Mouse (Mus musculus) forebrain, embryonic 13.5 days (tissue): ENCODE data around the gene Srbd1. TPM values are rescaled to one million over a fixed set of nuclear protein-coding genes. Genes with fewer than 3 reads are reported as not detected.

Source experiments
- ATAC-seq: fragments of 200-750 bp; cut with Nextera tagmentation; 2 replicates; pipeline ENCODE4 v1.8.0; 2017
- H3K27ac ChIP-seq: fragments of 300-500 bp; sonication (generic); 2 replicates; pipeline ENCODE4 v1.5.1; 2015; ENCODE audit warnings: inconsistent platforms, mild to moderate bottlenecking, moderate library complexity
- H3K27me3 ChIP-seq: fragments of 300-500 bp; sonication (generic); 2 replicates; pipeline ENCODE4 v1.6.1; 2015; ENCODE audit warnings: mild to moderate bottlenecking, inconsistent platforms
- H3K36me3 ChIP-seq: fragments of 300-500 bp; sonication (generic); 2 replicates; pipeline ENCODE4 v1.6.1; 2015; ENCODE audit warnings: mild to moderate bottlenecking, inconsistent platforms; ENCODE audit not compliant: poor library complexity, severe bottlenecking
- H3K4me1 ChIP-seq: fragments of 300-500 bp; sonication (generic); 2 replicates; pipeline ENCODE4 v1.6.1; 2015; ENCODE audit warnings: inconsistent platforms
- H3K4me2 ChIP-seq: fragments of 300-500 bp; sonication (generic); 2 replicates; pipeline ENCODE4 v1.6.1; 2015; ENCODE audit warnings: inconsistent platforms, mild to moderate bottlenecking, moderate library complexity
- H3K4me3 ChIP-seq: fragments of 300-500 bp; sonication (generic); 2 replicates; pipeline ENCODE4 v1.5.1; 2015; ENCODE audit warnings: mild to moderate bottlenecking, inconsistent platforms
- H3K9ac ChIP-seq: fragments of 300-500 bp; sonication (generic); 2 replicates; pipeline ENCODE4 v1.6.1; 2015; ENCODE audit warnings: mild to moderate bottlenecking, inconsistent platforms
- H3K9me3 ChIP-seq: fragments of 300-500 bp; sonication (generic); replicated peaks from 2 replicates; pipeline ENCODE4 v1.6.1; 2016; ENCODE audit warnings: inconsistent platforms
- WGBS: fragments of 180-500 bp; shearing (Covaris S2); methylation state at CpG from one replicate; pipeline ENCODE4 v1.1.7; 2015; 5-methylcytosine and 5-hydroxymethylcytosine counted together
- polyA plus RNA-seq: library from polyadenylated mRNA; unstranded; fragments of >200 nt; fragmentation: Nextera tagmentation; extraction: Ambion mirVana; gene quantifications from 2 replicates; pipeline ENCODE4 v1.2.1, GENCODE M21; 2015

The Srbd1 gene
- polyA plus RNA-seq, 1 experiment from 2014 or later: 18.2 TPM

GRCm38 (mm10) chr17:85961653-85962052 is 183.3 kb downstream of the Srbd1 start:
- no peak overlapping the region for H3K4me3 ChIP-seq
- no peak overlapping the region for H3K27ac ChIP-seq
- no peaks in the 10 kb centered on the region for H3K9me3 ChIP-seq
- no peak overlapping the region for H3K4me2 ChIP-seq
- ATAC-seq: no peak
- 66% methylated on average over 6 of the region's 6 CpGs for WGBS
- no peaks in the 10 kb centered on the region for H3K27me3 ChIP-seq
- 0 out of 2 replicates have a peak, but pooled peaks cover 5% of the 10 kb centered on the region for H3K4me1 ChIP-seq
- no peak overlapping the region for H3K9ac ChIP-seq
- H3K36me3 ChIP-seq: no peaks in the 10 kb centered on the region

GRCm38 (mm10) chr17:85951771-85952170 is 193.2 kb downstream of the Srbd1 start:
- Histone ChIP-seq H3K27me3 (no peaks in the 10 kb centered on the region), H3K4me2 (no peak overlapping the region), H3K4me1 (peaks cover 16% of the 10 kb centered on the region), H3K9ac (no peak overlapping the region), H3K9me3 (no peaks in the 10 kb centered on the region), H3K4me3 (no peak overlapping the region), H3K27ac (no peak overlapping the region), H3K36me3 (no peaks in the 10 kb centered on the region)
- no peak for ATAC-seq
- WGBS: 78% methylated on average over 2 of the region's 2 CpGs

GRCm38 (mm10) chr17:85949919-85950505 is 195.0 kb downstream of the Srbd1 start:
- Histone ChIP-seq H3K4me1 (peaks cover 16% of the 10 kb centered on the region), H3K4me3 (no peak overlapping the region), H3K27ac (peak overlapping the region; percentile 32), H3K36me3 (no peaks in the 10 kb centered on the region), H3K9me3 (no peaks in the 10 kb centered on the region), H3K4me2 (peak overlapping the region; percentile 33), H3K27me3 (no peaks in the 10 kb centered on the region), H3K9ac (no peak overlapping the region)
- ATAC-seq: peak; percentile 92
- WGBS: 10% methylated on average over 14 of the region's 14 CpGs

GRCm38 (mm10) chr17:85948911-85949909 is 195.8 kb downstream of the Srbd1 start:
- H3K27me3 ChIP-seq: no peaks in the 10 kb centered on the region
- H3K4me3 ChIP-seq: no peak overlapping the region
- H3K9me3 ChIP-seq: no peaks in the 10 kb centered on the region
- ATAC-seq: peak; percentile 67; the same call in 1 of the 2 replicates
- no peak overlapping the region for H3K27ac ChIP-seq
- H3K4me1 ChIP-seq: peaks cover 16% of the 10 kb centered on the region
- whole genome bisulfite sequencing: 51% methylated on average over 11 of the region's 11 CpGs
- no peak overlapping the region for H3K4me2 ChIP-seq
- no peak overlapping the region for H3K9ac ChIP-seq
- H3K36me3 ChIP-seq: no peaks in the 10 kb centered on the region

- Histone ChIP-seq H3K27me3 (no peaks in the 10 kb centered on the region), H3K9ac (no peak overlapping the region), H3K4me1 (peaks cover 15% of the 10 kb centered on the region), H3K36me3 (no peaks in the 10 kb centered on the region), H3K9me3 (no peaks in the 10 kb centered on the region), H3K4me3 (no peak overlapping the region), H3K27ac (no peak overlapping the region), H3K4me2 (no peak overlapping the region)
- WGBS: 88% methylated on average over 4 of the region's 4 CpGs
- ATAC-seq: no peak
Measured at GRCm38 (mm10) chr17:85944726-85945125, 200.2 kb downstream of the Srbd1 start.

- H3K4me3 ChIP-seq: no peak overlapping the region
- no peak overlapping the region for H3K4me2 ChIP-seq
- H3K9ac ChIP-seq: no peak overlapping the region
- H3K36me3 ChIP-seq: no peaks in the 10 kb centered on the region
- peaks cover 10% of the 10 kb centered on the region; the same call in 1 of the 2 replicates for H3K4me1 ChIP-seq
- H3K27ac ChIP-seq: no peak overlapping the region
- ATAC-seq: no peak
- WGBS: 69% methylated on average over 11 of the region's 12 CpGs
- no peaks in the 10 kb centered on the region for H3K9me3 ChIP-seq
- no peaks in the 10 kb centered on the region for H3K27me3 ChIP-seq
Measured at GRCm38 (mm10) chr17:85943994-85944640, 200.9 kb downstream of the Srbd1 start.

- whole genome bisulfite sequencing: 38% methylated on average over 14 of the region's 14 CpGs
- Histone ChIP-seq H3K27ac (no peak overlapping the region), H3K36me3 (no peaks in the 10 kb centered on the region), H3K4me2 (no peak overlapping the region), H3K4me1 (peaks cover 7% of the 10 kb centered on the region; the same call in 1 of the 2 replicates), H3K4me3 (no peak overlapping the region), H3K27me3 (no peaks in the 10 kb centered on the region), H3K9me3 (no peaks in the 10 kb centered on the region), H3K9ac (no peak overlapping the region)
- ATAC-seq: no peak
Measured at GRCm38 (mm10) chr17:85943551-85943981, 201.4 kb downstream of the Srbd1 start.

GRCm38 (mm10) chr17:85943071-85943470 is 201.9 kb downstream of the Srbd1 start:
- Histone ChIP-seq H3K27me3 (no peaks in the 10 kb centered on the region), H3K4me2 (no peak overlapping the region), H3K4me1 (peaks cover 7% of the 10 kb centered on the region; the same call in 1 of the 2 replicates), H3K9me3 (no peaks in the 10 kb centered on the region), H3K27ac (no peak overlapping the region), H3K36me3 (no peaks in the 10 kb centered on the region), H3K4me3 (no peak overlapping the region), H3K9ac (no peak overlapping the region)
- WGBS: 88% methylated on average over 5 of the region's 5 CpGs
- no peak for ATAC-seq

- H3K9me3 ChIP-seq: 0 out of 2 replicates have a peak, but pooled peaks cover 2% of the 10 kb centered on the region
- H3K4me3 ChIP-seq: no peak overlapping the region
- no peak for ATAC-seq
- no peak overlapping the region for H3K27ac ChIP-seq
- H3K9ac ChIP-seq: no peak overlapping the region
- H3K4me1 ChIP-seq: peaks cover 7% of the 10 kb centered on the region; the same call in 1 of the 2 replicates
- WGBS: 97% methylated on average over 5 of the region's 5 CpGs
- no peaks in the 10 kb centered on the region for H3K36me3 ChIP-seq
- H3K27me3 ChIP-seq: no peaks in the 10 kb centered on the region
- H3K4me2 ChIP-seq: no peak overlapping the region
Measured at GRCm38 (mm10) chr17:85942123-85942522, 202.9 kb downstream of the Srbd1 start.

GRCm38 (mm10) chr17:85941141-85941738 is 203.7 kb downstream of the Srbd1 start:
- no peaks in the 10 kb centered on the region for H3K27me3 ChIP-seq
- no peak overlapping the region for H3K27ac ChIP-seq
- H3K9me3 ChIP-seq: 0 out of 2 replicates have a peak, but pooled peaks cover 5% of the 10 kb centered on the region
- no peaks in the 10 kb centered on the region for H3K36me3 ChIP-seq
- no peak overlapping the region for H3K4me3 ChIP-seq
- no peak for ATAC-seq
- H3K9ac ChIP-seq: no peak overlapping the region
- peaks cover 7% of the 10 kb centered on the region; the same call in 1 of the 2 replicates for H3K4me1 ChIP-seq
- H3K4me2 ChIP-seq: no peak overlapping the region
- 89% methylated on average over 8 of the region's 8 CpGs for WGBS

- Histone ChIP-seq H3K27ac (no peak overlapping the region), H3K36me3 (no peaks in the 10 kb centered on the region), H3K4me2 (no peak overlapping the region), H3K4me3 (no peak overlapping the region), H3K9ac (no peak overlapping the region), H3K4me1 (peaks cover 13% of the 10 kb centered on the region), H3K27me3 (no peaks in the 10 kb centered on the region), H3K9me3 (0 out of 2 replicates have a peak, but pooled peaks cover 5% of the 10 kb centered on the region)
- 100% methylated on average over 4 of the region's 4 CpGs for WGBS
- no peak for ATAC-seq
Measured at GRCm38 (mm10) chr17:85937131-85937530, 207.8 kb downstream of the Srbd1 start.
